Mouse (Mus musculus): ENCODE results near the gene Myo16.

DNA sequence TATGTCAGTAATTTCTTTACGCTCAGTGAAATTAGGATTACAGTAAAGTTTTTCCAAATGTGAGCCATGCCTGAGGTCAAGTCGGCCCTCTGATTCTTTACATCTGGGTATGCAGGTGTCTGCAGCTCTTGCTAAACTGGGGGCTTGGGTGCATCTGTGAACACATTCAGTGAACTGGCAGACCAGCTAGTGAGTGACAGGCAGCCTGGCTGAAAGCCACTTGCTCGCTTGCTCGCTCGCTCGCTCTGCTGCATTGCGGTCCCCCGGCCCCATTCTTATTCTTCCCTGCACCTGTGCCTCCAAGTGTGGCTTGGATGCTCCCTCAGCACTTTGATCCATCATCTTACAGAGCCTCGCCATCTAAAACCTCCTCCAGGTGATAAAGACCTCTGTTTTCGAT is 299.3 kb downstream of the Myo16 start:
- TF ChIP-seq TAL1 (IDR thresholded peaks at IDR 0.05; ENCODE audit: low read length) (no peak), GATA1 (IDR thresholded peaks at IDR 0.05; ENCODE audit: low read length) (no peak)

All from erythroblast, embryonic 14.5 days (primary cell).